Mouse (Mus musculus): Measurements from ENCODE around the gene Ubr4.

DNA sequence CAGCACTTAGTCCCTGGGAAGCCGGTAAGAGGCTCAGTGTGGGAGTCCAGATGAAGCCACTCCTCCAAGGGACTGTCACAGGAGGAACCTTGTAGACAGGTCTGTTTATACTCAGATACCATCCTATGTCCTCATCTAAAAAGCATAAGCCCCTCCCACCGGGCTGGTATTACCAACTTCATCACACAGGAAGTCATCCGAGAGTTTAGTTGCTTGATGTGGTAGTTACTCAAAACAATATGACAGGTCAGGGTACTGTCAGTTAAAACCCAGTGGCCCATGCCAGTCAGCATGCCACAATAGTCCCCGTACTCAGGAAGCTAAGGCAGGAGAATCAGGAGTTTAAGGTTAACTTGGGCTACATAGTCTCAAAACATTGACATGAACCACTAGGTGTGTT, 32.7 kb upstream of the Ubr4 start:
- TF ChIP-seq CTCF (IDR thresholded peaks at IDR 0.05 in 2 of 3, conservative IDR thresholded peaks at IDR 0.05 in 1 of 3; ENCODE audit: control insufficient read depth in 1 of 3, insufficient read depth in 1 of 3, low read depth in 2 of 3, low read length in 3 of 3, poor library complexity in 1 of 3, severe bottlenecking in 1 of 3) (no peak), RCOR1 (IDR thresholded peaks at IDR 0.05; ENCODE audit: low read depth, low read length) (no peak), CHD1 (IDR thresholded peaks at IDR 0.05; ENCODE audit: low read depth, low read length) (no peak), E2F4 (IDR thresholded peaks at IDR 0.05; ENCODE audit: borderline replicate concordance, low read depth, low read length) (no peak), MAX (IDR thresholded peaks at IDR 0.05; ENCODE audit: low read length) (no peak), MEF2A (IDR thresholded peaks at IDR 0.05; ENCODE audit: extremely low read depth, insufficient replicate concordance, low read depth, low read length, poor library complexity, severe bottlenecking) (no peak), TBP (IDR thresholded peaks at IDR 0.05; ENCODE audit: low read depth, low read length) (no peak), UBTF (IDR thresholded peaks at IDR 0.05; ENCODE audit: borderline replicate concordance, insufficient read depth, low read depth, low read length) (no peak)

Data from MEL (cell line).